Mouse (Mus musculus): ENCODE data around the gene Ctsz. TPM values are rescaled to one million over a fixed set of nuclear protein-coding genes. Genes with fewer than 3 reads are reported as not detected.

Gene Ctsz
- total RNA-seq (2021) = 10 to 100 TPM; 20.3 to 26.8 TPM
- long read RNA-seq, experiment 1, transcript Ctsz-201 (6 exons, 1,441 nt) = major isoform, 27 of 28 reads
- long read RNA-seq, experiment 1, partial matches to known transcripts = 1 of 28 reads
- long read RNA-seq, experiment 1, other reads (novel, unspliced or antisense) = 0 of 28 reads
- long read RNA-seq, experiment 2, transcript Ctsz-201 (6 exons, 1,441 nt) = major isoform, 42 of 44 reads
- long read RNA-seq, experiment 2, partial matches to known transcripts = 1 of 44 reads
- long read RNA-seq, experiment 2, other reads (novel, unspliced or antisense) = 1 of 44 reads

GRCm38 (mm10) chr2:174438737-174439449, at the start of gene Ctsz:
Gene Ctsz (minus strand): TSS chr2:174439039.
- DNase-seq (ENCODE audit: low spot score in 2 of 2) = peak in 1 of 2 experiments; percentile 16

GRCm38 (mm10) chr2:174487005-174487404, 48.2 kb upstream of the Ctsz start:
- DNase-seq (ENCODE audit: low spot score in 2 of 2) = no peak

- DNase-seq (ENCODE audit: low spot score in 2 of 2) = no peak
Observed at GRCm38 (mm10) chr2:174478746-174479145, 39.9 kb upstream of the Ctsz start.

GRCm38 (mm10) chr2:174477543-174478319, 38.9 kb upstream of the Ctsz start:
- no peak for DNase-seq (ENCODE audit: low spot score in 2 of 2)

- no peak for DNase-seq (ENCODE audit: low spot score in 2 of 2)
Observed at GRCm38 (mm10) chr2:174473550-174473927, 34.7 kb upstream of the Ctsz start.

GRCm38 (mm10) chr2:174472818-174473549, 34.1 kb upstream of the Ctsz start, which contains the start of gene Prelid3b:
Gene Prelid3b (minus strand): TSS chr2:174473081.
- peak; percentile 99 for DNase-seq (ENCODE audit: low spot score in 2 of 2)

- DNase-seq (ENCODE audit: low spot score in 2 of 2) = no peak
Observed at GRCm38 (mm10) chr2:174472407-174472806, 33.6 kb upstream of the Ctsz start.

GRCm38 (mm10) chr2:174470786-174471405, 32.1 kb upstream of the Ctsz start:
- DNase-seq (ENCODE audit: low spot score in 2 of 2) = no peak

- DNase-seq (ENCODE audit: low spot score in 2 of 2) = no peak
Observed at GRCm38 (mm10) chr2:174470333-174470732, 31.5 kb upstream of the Ctsz start.

- peak; percentile 94 to 97 for DNase-seq (ENCODE audit: low spot score in 2 of 2)
Observed at GRCm38 (mm10) chr2:174463789-174464523, 25.1 kb upstream of the Ctsz start, which contains the start of gene Atp5e. Gene Atp5e (minus strand): TSS chr2:174464105.

GRCm38 (mm10) chr2:174463370-174463769, 24.5 kb upstream of the Ctsz start:
- no peak for DNase-seq (ENCODE audit: low spot score in 2 of 2)

GRCm38 (mm10) chr2:174459365-174459764, 20.5 kb upstream of the Ctsz start:
- DNase-seq (ENCODE audit: low spot score in 2 of 2) = no peak

GRCm38 (mm10) chr2:174453681-174454080, 14.8 kb upstream of the Ctsz start:
- DNase-seq (ENCODE audit: low spot score in 2 of 2) = no peak

GRCm38 (mm10) chr2:174450353-174450752, 11.5 kb upstream of the Ctsz start, which contains the start of gene Tubb1:
Gene Tubb1 (plus strand): TSS chr2:174450695.
- no peak for DNase-seq (ENCODE audit: low spot score in 2 of 2)

- DNase-seq (ENCODE audit: low spot score in 2 of 2) = no peak
Observed at GRCm38 (mm10) chr2:174448405-174448804, 9.6 kb upstream of the Ctsz start.

- DNase-seq (ENCODE audit: low spot score in 2 of 2) = no peak
Observed at GRCm38 (mm10) chr2:174446905-174447304, 8.1 kb upstream of the Ctsz start.

- no peak for DNase-seq (ENCODE audit: low spot score in 2 of 2)
Observed at GRCm38 (mm10) chr2:174446492-174446891, 7.7 kb upstream of the Ctsz start.

- DNase-seq (ENCODE audit: low spot score in 2 of 2) = no peak
Observed at GRCm38 (mm10) chr2:174445018-174445417, 6.2 kb upstream of the Ctsz start.

GRCm38 (mm10) chr2:174444359-174444758, 5.5 kb upstream of the Ctsz start:
- DNase-seq (ENCODE audit: low spot score in 2 of 2) = no peak

- DNase-seq (ENCODE audit: low spot score in 2 of 2) = no peak
Observed at GRCm38 (mm10) chr2:174443046-174443445, 4.2 kb upstream of the Ctsz start.
